Mouse (Mus musculus): ENCODE measurements at regions not wholly inside any gene's neighbourhood (a gene's known extent, or its start where the extent isn't known, plus 50 kb on each side); places are given as distances from the start of the nearest gene placed in this dataset.
"Not testable (repeated sequence)": the region's sequence is repeated elsewhere in the genome, so short reads cannot be mapped to it uniquely, and the experiment has no call there.

DNA sequence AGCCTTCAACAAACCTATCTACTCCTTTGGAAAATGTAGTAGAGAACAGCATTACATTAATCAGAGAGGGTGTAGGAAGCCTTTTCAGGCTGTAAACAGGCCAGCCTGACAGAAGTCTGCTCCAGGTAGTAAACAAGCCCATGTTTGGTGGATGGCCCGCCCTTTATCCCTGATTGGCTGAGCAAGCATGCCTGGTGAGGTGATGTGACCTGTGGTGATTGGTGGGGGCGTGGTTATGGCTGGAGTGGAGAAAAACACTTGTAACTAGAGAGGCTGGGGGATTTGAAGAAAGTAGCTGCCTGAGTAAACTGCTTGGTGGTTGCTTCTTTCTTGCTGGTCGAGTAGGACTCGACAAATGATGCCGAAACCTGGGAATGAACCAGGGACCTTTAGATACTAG lies 621.3 kb upstream of the Dsel start:
- not testable (repeated sequence) for DNase-seq

DNA sequence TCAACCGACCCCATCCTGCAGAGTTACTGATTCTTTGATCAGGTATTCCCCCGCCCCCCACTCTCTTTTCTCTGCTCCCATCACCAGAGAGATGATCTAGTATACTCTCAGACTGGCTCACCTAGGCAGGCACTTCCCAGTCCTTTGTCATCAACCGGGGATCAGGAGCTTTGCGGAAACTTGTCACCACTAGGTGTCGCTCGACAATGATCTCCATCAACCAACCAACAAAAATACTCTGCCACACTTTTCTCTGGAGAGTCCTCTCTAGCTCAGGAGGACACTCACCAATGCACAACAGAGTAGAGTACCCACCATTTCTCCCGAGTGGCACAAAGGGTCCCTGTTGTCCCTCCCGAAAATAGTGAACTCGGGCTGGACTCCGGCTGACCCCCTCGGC lies 591.3 kb upstream of the Dsel start:
- DNase-seq = peak; percentile 20

DNA sequence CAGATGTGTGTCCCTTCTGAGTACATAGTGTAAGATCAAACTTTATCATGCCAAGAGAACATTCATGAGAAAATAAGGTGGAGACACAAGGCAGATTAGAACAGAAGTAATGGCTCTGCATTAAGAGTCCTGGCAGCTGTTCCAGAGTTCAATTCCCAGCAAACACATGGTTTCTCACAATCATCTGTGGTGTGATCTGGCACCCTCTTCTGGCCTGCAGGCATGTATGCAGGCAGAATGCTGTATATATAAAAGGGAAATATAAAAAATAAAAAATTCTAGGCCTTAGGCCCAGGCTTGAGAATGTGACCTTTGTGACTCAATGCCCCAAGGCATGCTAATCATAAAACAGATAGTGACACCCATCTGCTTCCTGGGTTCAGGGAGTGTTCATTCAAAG lies 587.7 kb upstream of the Dsel start:
- no peak for DNase-seq

DNA sequence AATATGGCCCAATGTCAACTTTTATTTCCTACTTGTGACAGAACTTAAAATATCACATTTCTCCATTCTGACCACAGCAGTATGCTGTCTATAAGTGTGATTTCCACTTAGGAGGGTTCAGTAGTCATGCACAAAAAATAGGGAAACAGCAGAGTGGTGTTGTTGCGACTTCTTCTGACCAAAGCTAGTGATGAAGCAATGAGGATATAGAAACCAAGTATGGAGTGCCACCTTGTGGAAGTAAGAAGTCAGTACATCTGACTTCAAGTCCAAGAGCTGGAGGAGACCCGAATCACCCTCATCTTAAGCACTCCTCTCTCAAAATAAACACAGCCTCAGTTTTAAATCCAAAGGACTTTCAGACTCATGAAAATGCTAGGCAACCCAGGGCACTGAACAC lies 586.9 kb upstream of the Dsel start:
- no peak for DNase-seq

DNA sequence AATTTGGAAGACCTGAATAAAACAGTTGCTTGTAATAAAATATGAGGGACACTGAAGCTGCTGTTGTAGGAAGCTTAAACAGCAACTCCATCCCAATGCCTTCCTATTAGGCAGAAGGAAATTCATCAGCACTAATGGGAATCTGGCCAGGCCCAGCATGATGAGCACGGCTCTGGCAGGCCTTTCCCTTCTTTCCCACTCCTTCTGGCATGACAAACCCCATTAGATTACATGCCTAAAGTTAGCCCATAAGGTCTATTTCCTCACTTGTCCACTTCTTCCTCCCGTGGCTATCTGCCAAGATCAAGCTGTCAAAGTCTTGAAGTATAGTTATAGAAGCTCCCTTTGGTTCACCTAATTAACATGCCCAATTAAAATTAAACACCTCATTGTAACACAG lies 574.4 kb upstream of the Dsel start:
- DNase-seq = no peak

DNA sequence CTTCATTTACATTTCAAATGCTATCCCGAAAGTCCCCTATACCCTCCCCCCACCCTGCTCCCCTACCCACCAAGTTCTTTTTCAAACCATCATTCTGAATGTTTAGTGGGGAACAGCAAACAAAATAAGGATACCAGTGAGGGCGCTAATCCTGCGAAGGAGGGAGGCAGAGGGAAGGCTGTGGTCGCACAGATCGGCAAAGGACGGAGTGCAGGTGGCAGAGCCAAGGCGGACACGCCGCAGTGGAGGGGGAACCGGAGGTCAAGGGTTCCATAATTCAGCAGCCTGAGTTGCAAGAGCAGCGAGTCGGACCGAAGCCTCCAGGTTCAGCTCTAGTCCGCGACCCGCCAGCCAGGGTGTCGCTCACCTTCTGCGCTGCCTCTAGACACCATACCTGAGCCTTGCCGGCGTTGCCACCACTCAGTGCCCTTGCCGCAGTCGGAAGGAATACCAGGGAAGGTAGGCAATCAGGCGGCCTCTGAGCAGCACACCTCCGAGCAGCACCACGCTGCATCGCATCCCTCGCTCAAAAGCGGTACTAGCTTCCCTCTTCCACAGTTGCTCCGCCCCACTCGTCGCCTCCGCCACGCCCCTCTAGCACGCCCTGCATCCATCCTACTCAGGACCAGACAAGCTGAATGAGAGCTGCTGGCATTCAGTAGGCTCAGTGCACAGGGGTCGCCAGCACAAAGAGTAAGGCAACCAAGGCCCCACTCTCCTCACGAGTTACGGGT lies 551.8 kb upstream of the Dsel start:
- peak; percentile 7 for DNase-seq

DNA sequence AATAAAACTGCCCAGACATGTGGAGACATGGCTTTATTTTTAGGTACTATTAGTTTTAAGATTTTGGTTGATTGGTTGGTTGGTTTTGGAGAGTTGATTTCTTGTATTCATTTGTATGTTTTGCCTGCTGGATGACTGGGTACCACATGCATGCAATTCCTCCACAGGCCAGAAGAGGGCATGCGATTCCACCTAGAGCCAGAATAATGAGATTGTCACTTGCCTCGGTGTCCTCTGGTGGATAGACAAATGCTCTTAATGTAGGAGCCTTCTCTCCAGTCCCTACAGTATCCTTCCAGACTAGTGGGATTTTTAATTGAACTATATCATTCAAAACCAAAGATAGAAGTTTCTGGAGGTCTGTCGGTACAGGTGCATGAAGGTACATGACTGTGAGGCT lies 524.1 kb upstream of the Dsel start:
- peak; percentile 24 for DNase-seq

DNA sequence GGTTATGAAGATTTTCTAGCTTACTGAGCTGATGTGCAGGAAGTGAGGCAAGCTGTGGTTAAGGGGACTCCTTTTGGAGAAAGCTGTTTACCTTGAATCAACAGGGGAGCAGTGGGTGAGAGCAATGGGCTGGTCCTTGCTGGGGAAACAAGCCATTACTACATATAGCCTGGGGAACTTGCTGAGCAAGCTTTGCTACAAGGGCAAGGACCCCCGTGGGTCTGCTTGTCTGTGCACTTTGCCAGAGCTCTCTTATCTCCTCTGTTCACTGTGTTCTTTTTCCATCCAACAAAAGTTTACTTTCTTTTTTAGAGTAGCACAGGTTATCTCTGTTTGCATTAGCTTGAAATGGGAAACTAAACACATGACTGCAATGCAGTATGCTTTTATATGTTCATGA lies 519.3 kb upstream of the Dsel start:
- no peak for DNase-seq

DNA sequence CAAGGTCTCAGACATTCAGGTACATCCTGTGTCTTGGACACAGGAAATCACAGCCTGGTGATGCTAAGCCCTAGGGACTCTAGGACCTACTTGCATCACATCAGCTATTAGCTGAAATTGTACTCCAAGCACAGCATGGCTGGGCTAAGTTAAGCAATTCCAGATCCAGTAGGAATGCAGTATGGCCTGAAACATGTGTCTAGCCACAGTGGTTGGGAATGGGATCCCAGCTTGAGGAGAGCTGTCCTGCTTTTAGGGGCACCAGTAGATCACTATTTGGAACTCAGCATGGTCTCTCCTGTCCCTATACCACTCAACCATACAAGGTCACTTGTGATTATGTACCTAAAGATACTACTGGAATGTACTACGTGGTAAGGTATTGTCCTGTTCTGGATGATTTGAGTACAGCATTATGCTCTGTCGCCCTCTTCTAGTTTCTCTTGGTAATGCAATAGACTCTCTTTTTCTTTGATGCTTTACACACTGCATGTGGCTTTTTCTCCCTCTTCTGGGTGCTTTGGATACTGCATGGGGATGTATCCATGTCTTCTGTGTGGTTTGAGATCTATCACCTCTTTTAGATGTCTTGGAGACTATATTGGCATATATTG lies 515.0 kb upstream of the Dsel start:
- peak; percentile 25 for DNase-seq

DNA sequence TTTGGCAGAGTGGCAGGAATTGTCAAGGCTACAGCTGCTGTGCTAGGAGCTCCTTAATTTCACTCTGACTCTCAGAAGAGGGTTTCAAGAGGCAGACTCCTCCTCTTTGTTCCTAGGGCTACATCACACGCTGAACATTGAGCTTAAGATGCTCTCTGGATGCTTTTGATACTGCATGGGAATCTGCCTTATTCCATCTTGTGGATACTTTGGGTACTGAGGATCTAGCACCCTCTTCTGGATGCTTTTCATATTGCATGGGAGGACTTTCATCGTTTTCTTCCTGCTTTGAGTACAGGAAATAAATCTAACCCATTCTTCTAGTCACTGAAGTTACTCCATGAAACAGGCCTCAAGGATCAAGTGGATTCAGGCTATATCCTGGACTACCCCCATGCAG lies 513.9 kb upstream of the Dsel start:
- peak; percentile 7 for DNase-seq

DNA sequence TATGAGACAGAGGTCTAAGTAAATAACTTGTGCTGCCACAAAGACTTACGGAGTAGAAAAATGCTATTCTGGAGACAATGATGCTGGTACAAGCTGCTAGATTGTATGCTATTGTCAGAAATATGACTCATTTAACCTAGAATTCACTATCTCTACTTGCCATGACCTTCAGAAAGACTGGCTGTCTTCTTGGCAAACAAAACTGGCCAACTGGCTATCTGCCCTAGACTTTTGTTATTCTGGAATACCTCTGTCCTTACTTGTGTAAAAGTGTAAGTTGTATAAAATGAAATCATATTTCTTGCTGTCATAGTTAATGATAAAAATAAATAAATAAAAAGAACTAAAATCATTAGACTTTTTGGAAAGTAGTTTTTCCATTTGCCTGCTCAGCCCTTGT lies 491.1 kb upstream of the Dsel start:
- peak; percentile 9 for DNase-seq
